Mouse (Mus musculus) left cerebral cortex, postnatal 10 days (tissue): Measurements from ENCODE around the gene Olfr666. TPM values are rescaled to one million over a fixed set of nuclear protein-coding genes. Genes with fewer than 3 reads are reported as not detected.
"Not testable (repeated sequence)": the region's sequence is repeated elsewhere in the genome, so short reads cannot be mapped to it uniquely, and the experiment has no call there.

ENCODE experiments used
- DNase-seq, 2 experiments: peaks; one replicate each; pipeline ENCODE4 v3.0.0; 2021 to 2022; ENCODE audit warnings: low spot score in 2 of 2, mixed read lengths in 1 of 2; ENCODE audit errors: extremely low spot score in 1 of 2
- intact Hi-C: fragments of 180-260 bp; cut with DNase I; formaldehyde crosslinking; loops from one replicate; pipeline ENCODE4 v1.15.1; 2025
- total RNA-seq, 2 experiments: library from RNA; stranded (reverse); gene quantifications; 2 replicates each; pipeline ENCODE4 v1.2.3; 2021

The Olfr666 gene
- not detected for total RNA-seq

DNA sequence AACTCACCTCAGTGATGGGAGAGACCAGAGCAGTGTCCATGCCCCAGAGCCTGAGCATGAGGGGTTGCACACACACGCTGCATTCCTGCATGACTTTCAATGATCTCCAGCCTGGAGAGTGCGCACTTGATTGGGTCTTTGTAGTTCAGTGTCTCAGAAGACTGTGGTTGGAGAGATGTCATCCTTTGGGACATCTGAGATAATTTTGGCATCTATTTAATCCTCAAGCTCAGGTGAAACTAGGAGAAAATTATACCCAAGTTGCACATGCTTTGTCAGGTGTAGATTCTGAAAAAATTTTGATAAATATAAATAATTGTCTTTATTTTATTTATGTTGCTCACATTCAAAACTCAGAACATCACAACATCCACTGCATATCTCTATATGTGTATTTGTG is at the start of gene Olfr666:
Gene Olfr666 (minus strand): TSS at position 101 of the 400 bp plus-strand sequence.
- DNase-seq = no peak
- intact Hi-C loops = no loop called here

DNA sequence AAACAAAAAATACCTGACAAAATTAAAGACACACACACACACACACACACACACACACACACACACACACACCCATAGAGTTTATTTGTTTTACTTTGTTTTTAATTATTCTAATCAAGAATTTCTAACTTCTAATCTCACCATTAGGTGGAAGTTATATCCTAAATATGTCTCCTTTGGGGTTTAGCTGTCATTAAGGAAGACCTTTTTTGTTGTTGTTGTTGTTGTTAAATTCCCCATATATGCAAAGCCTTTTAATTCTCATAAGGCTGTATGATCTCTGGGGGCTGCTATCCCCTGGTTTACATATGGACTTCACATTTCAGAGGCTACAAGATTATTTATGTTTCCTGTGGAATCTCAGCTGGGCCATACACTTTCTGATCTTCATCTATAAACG is 38.2 kb upstream of the Olfr666 start, which contains the start of gene Olfr669:
Gene Olfr669 (plus strand): TSS at position 301 of the 400 bp plus-strand sequence.
- intact Hi-C loops = no loop called here
- DNase-seq = no peak

DNA sequence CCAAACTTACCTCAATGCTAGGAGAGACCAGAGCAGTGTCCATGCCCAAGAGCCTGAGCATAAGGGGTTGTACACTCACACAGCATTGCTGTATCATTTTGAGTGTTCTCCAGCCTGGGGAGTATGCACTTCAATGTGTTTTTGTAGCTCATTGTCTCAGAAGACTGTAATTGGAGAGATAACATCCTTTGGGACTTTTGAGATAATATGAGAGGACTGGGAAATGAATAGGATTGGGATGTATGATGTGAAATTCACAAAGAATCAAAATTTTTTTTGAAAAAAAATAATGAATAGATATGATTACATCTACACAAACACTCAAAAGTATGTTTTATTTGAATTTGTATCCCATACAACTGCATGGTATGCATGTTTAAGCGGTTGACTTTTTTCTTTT is 32.2 kb upstream of the Olfr666 start, which contains the start of gene Olfr668:
Gene Olfr668 (minus strand): TSS at position 101 of the 400 bp plus-strand sequence.
- DNase-seq = no peak
- intact Hi-C loops = no loop called here

DNA sequence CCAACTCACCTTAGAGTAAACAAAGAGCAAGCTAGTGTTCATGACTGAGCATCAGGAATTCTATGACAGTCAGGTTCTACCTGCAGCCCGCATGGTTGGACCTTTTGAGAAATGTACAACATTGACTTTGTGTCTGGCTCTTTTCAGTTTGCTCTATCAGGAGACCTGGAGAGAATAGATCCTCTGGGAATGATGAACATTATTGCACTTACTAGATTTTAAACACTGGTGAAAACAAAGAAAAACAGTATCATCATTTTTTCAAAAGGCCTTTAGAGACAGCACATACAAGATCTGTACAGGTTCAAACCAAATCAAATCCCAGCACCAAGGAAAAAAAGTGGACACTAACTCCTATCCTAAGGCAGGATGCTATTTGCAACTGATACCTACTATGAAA is 25.6 kb upstream of the Olfr666 start, which contains the start of gene Olfr667:
Gene Olfr667 (minus strand): TSS at position 101 of the 400 bp plus-strand sequence.
- no peak for DNase-seq
- intact Hi-C loops = no loop called here

DNA sequence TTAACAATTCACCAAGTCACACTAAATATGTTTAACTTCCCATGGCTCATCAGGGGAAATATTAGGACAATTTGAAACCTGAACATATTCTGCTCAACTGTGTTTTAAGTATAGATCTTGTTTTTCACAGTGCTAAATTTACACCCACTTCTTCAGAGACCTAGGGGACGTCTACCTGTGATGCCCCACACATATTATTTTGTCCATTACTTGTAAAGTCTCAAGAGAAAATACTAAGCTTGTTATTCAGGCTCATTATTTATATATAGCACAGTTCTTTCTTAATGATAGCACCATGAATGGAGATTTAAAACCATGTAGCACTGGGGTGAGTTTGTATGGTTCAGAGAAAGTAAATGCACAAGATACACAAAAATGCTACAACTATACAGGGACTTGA is 18.0 kb downstream of the Olfr666 start, which contains the start of gene Olfr665:
Gene Olfr665 (plus strand): TSS at position 301 of the 400 bp plus-strand sequence.
- no peak for DNase-seq
- intact Hi-C loops = no loop called here

DNA sequence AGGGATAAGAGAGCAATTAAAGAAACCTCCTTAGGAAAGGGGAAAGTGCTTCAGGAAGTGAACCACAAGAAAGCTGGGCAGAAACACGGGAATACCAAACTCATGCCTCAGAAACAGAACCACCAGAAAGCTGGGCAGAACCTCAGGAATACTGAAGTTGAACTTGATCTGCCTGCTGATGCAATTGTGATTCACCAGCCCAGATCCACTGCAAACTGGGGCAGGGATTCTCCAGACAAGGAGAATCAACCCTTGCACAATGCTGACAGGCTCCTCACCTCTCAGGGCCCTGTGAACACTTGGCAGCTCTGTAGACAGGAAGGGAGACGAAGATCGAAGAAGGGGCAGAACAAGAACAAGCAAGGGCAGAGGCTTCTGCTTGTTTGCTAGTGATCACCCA is 34.4 kb downstream of the Olfr666 start:
- no peak for DNase-seq
- intact Hi-C loops = no loop called here

DNA sequence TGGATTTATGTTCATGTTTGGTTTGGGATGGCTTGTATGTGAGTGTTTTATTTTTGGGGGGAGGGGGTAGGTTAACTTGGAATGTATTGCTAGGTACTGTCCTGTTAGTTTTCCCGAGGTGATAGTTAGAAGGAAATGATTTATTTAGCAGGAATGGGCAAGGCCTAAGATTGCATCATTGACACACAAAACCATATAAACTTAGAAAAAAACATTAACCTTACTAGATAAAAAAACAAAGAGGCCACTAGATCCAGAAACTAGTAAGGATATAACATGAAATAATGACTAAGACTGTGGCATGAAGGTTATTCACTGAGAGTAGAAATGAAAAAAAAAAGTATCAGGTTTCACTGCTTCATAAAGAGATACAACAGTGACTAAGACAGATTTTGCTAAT is 38.1 kb downstream of the Olfr666 start:
- no peak for DNase-seq
- intact Hi-C loops = no loop called here

DNA sequence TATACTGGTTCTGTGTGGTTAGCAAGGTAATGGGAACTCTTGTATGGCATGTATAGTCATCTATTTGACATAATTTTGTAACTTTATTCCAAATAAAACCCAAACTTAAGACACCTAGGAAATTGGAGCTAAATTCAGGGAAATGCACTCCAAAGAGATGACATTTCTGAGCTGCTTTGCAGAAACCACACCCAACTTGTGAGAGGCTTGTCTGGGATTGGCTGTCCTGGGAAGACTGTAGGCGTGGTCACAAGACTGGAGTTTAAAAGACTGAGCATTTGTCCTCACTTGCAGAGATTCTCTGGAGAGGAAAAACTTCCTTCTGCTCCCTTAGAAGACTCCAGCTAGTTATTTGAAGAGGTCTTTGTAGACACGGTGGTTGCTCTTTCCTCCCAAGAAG is 39.0 kb downstream of the Olfr666 start, which contains the start of gene Usp17la:
Gene Usp17la (plus strand): TSS at position 301 of the 400 bp plus-strand sequence.
- intact Hi-C loops = not testable (repeated sequence)

DNA sequence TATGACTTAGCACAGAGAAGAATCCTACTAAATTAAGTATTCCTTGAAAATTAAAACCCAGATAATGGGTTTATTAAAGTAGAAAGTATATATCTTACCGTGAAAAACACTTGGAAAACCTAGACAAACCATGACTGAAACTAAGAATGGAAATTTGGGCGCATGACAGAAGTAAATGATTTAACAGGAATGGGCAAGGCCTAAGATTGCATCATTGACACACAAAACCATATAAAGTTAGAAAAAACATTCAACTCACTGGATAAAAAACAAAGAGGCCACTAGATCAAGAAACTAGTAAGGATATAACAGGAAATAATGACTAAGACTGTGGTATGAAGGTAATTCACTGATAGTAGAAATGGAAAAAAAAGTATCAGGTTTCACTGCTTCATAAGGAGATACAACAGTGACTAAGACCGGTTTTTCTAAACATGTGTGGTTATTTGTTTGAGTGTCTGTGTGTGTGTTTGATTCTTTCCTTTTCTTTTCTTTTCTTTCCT is 40.5 kb downstream of the Olfr666 start:
- intact Hi-C loops = no loop called here
- no peak for DNase-seq

More for the DNA sequence above, 39.0 kb downstream of the Olfr666 start, which contains the start of gene Usp17la:
- DNase-seq = not testable (repeated sequence)

DNA sequence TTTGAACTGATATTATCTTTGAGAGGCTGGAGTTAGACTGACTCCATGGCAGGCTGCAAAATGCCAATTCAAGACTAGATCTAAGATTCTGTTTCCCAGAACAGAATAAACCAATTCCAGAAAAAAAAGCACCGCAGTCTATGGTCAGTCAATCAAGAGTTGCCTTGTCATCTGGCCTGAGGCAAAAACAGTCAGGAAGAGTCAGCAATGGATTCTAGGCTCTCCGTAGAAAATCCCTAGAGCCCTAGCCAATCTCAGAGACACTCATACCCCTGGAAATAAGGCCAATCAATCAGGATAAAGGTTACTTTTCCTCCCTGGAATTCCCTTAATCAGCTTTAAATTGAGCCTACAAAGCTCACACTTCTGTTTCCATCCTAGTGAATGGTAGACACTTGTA is 44.2 kb downstream of the Olfr666 start:
- intact Hi-C loops = not testable (repeated sequence)

DNA sequence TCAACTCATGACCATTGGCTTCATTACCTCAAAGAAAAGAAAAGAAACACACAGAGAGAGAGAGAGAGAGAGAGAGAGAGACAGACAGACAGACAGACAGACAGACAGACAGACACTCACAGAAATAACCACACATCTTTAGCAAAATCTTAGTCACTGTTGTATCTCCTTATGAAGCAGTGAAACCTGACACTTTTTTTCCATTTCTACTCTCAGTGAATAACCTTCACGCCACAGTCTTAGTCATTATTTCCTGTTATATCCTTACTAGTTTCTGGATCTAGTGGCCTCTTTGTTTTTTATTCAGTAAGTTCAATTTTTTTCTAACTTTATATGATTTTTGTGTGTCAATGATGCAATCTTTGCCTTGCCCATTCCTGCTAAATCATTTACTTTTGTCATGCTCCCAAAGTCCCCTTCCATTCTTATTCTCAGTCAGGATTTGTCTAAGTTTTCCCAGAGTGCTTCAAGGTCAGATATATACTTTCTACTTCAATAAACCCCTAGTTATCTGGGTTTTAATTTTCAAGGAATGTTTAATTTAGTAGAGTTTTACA is 51.9 kb downstream of the Olfr666 start:
- no peak for DNase-seq
- intact Hi-C loops = no loop called here

More for the DNA sequence above, 44.2 kb downstream of the Olfr666 start:
- DNase-seq = not testable (repeated sequence)

DNA sequence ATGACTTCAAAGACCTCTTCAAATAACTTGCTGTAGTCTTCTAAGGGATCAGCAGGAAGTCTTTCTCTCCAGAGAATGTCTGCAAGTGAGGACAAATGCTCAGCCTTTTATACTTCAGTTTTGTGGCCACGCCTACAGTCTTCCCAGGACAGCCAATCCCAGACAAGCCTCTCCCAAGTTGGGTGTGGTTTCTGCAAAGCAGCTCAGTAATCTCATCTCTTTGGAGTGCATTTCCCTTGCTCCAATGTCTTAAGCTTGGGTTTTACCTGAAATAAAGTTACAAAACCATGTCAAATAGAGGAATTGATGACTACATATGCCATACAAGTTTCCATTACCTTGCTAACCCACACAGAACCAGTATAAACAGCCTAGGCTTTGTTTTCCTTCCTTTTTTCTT is 53.2 kb downstream of the Olfr666 start, which contains the start of gene Usp17lb:
Gene Usp17lb (minus strand): TSS at position 101 of the 400 bp plus-strand sequence.
- DNase-seq = no peak
- intact Hi-C loops = no loop called here

Other genes starting within 250 kb of the Olfr666 start
- gene Olfr658, start 248.6 kb downstream of the Olfr666 start, total RNA-seq = not detected
- gene Olfr659, start 229.2 kb downstream of the Olfr666 start, total RNA-seq = not detected
- not detected for gene Olfr661, start 209.5 kb downstream of the Olfr666 start, total RNA-seq
- not detected for gene Usp17le, start 118.5 kb downstream of the Olfr666 start, total RNA-seq
- not detected for gene Usp17lb, start 53.3 kb downstream of the Olfr666 start, total RNA-seq
- not detected for gene Usp17la, start 38.9 kb downstream of the Olfr666 start, total RNA-seq
- not detected for gene Olfr665, start 17.9 kb downstream of the Olfr666 start, total RNA-seq
- gene Olfr667, start 25.5 kb upstream of the Olfr666 start, total RNA-seq = not detected
- not detected for gene Olfr668, start 32.1 kb upstream of the Olfr666 start, total RNA-seq
- gene Olfr669, start 38.3 kb upstream of the Olfr666 start, total RNA-seq = not detected
- gene Olfr670, start 66.7 kb upstream of the Olfr666 start, total RNA-seq = not detected
- not detected for gene Olfr671, start 83.2 kb upstream of the Olfr666 start, total RNA-seq
- gene Olfr672, start 106.1 kb upstream of the Olfr666 start, total RNA-seq = not detected
- gene Olfr675, start 132.5 kb upstream of the Olfr666 start, total RNA-seq = not detected
- not detected for gene Olfr676, start 136.7 kb upstream of the Olfr666 start, total RNA-seq
- gene Olfr677, start 155.4 kb upstream of the Olfr666 start, total RNA-seq = not detected
- gene Olfr678, start 168.5 kb upstream of the Olfr666 start, total RNA-seq = not detected
- gene Olfr679, start 185.3 kb upstream of the Olfr666 start, total RNA-seq = not detected
- not detected for gene Olfr680-ps1, start 196.9 kb upstream of the Olfr666 start, total RNA-seq
- gene Olfr681, start 220.9 kb upstream of the Olfr666 start, total RNA-seq = not detected